Mouse (Mus musculus): ENCODE results near the gene Fundc1.

DNA sequence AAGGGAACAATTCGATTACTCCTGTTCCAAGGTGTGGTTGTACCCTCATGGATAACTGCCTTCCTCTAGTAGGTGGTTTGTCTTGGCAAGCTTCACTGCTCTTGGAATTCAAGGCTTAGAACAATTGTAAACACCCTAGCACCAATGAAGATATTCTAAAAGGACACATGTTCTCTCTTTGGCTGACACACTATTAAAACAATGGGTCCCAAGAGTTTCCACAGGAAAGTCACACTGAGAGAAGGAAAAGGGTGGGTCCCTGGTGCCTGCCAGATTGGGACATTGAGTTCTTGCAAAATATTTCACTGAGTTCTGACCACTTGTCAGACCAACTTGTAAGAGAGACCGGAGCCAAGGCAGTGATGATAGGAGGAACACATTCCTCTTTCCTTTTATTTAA is 45.1 kb downstream of the Fundc1 start:
- TF ChIP-seq GATA1 (IDR thresholded peaks at IDR 0.05; ENCODE audit: borderline replicate concordance, low read length): no peak
- no peak for TF ChIP-seq FLI1 (IDR thresholded peaks at IDR 0.05; ENCODE audit: low read length)
